Mouse (Mus musculus) liver, adult 2 months (tissue): ENCODE measurements at regions not wholly inside any gene's neighbourhood (a gene's known extent, or its start where the extent isn't known, plus 50 kb on each side); places are given as distances from the start of the nearest gene placed in this dataset.

ENCODE experiments used
- CTCF ChIP-seq: fragments of 200-500 bp; IDR thresholded peaks from 2 replicates; pipeline ENCODE4 v1.5.1; 2011; ENCODE audit warnings: low read depth, low read length, control low read depth
- POLR2A ChIP-seq: fragments of 200-500 bp; IDR thresholded peaks from 2 replicates; pipeline ENCODE4 v1.6.1; 2011; ENCODE audit warnings: low read length, control low read depth; ENCODE audit not compliant: insufficient read depth; ENCODE audit errors: extremely low read depth

- TF ChIP-seq CTCF: no peak
- no peak for TF ChIP-seq POLR2A
These were observed 329.0 kb downstream of the Pik3r1 start for GRCm38 (mm10) chr13:101439041-101439440.
